Mouse (Mus musculus): Measurements from ENCODE around the gene Olfr8. TPM values are rescaled to one million over a fixed set of nuclear protein-coding genes. Genes with fewer than 3 reads are reported as not detected.

Gene Olfr8
- not detected in 2 replicates for polyA plus RNA-seq (2012; rRNA removed)

DNA sequence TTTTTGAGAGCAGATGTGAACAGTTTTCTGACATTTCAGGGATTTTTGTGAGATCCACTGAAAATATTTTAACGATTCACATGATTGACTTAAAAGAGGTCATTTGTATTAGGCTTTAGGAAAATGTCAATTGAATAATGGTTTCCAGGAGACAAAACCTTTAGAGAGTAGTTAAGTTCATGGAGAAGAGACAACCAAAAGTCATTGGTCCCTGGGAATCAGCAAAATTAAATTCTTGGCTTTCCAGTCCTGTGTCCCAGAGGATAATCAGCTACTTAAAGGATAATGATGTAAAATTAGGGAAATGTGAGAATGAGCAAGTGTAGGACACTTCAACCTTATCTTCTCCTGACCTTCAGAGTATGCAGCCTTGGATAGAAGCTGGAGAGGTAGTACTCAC, at the start of gene Olfr8:
Gene Olfr8, plus strand, starts transcription at position 301 of the 400 bp plus-strand sequence.

DNA sequence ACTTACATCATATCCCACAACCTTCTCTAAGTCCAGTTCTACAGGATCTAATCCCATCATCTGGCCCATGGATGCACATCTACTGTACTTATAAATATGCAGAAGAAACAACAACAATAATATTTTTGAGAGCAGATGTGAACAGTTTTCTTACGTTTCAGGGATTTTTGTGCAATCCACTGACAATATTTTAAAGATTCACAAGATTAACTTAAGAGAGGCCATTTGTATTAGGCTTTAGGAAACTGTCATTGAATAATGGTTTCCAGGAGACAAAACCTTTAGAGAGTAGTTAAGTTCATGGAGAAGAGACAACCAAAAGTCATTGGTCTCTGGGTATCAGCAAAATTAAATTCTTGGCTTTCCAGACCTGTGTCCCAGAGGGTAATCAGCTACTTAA, 37.6 kb upstream of the Olfr8 start, which contains the start of gene Olfr1354:
Gene Olfr1354, plus strand, starts transcription at position 301 of the 400 bp plus-strand sequence.

DNA sequence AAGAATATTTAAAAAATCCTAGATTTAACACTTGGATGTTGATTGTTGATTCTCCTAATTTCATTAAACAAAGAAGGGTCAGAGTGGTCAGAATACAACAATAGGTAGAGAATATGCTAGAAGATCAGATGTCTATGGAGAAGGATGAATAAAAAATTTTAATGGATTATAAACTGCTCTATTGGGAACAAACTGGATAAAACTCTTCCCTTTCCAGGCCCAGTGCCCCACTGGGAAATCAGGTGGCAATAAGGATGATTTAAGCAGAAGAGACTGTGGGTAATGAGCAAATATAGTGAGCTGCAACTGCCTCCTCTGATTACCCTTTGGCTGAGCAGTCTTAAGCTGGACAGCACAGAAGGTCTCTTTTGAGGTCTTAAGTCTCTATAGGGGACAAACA, 12.6 kb downstream of the Olfr8 start, which contains the start of gene Olfr1353:
Gene Olfr1353, plus strand, starts transcription at position 301 of the 400 bp plus-strand sequence.

DNA sequence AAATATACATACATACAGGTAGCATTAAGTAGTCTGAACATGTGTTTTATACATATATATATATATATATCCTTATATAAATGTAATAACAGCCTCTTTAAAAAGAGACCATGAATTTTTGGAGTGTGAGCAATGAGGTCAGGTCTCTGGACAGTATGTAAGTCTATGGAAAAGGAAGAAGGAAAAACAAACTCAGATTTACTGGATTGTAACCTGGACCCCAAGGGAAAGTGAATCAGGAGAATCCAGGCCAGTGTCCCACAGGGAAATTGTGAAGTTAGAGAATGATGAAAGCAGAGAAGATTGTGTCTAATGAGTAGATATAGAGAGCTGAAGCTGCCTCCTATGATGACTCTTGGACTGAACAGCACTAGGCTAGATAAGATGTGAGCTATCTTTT, 30.3 kb downstream of the Olfr8 start, which contains the start of gene Olfr1352:
Gene Olfr1352, plus strand, starts transcription at position 301 of the 400 bp plus-strand sequence.

Other genes with a start within 250 kb of the Olfr8 start
- gene Casp14, start 232.3 kb upstream of the Olfr8 start, polyA plus RNA-seq (2012; rRNA removed): not detected in 2 replicates
- 0.01 TPM in 1 of 2 replicates, not detected in the other for gene Ccdc105, start 197.6 kb upstream of the Olfr8 start, polyA plus RNA-seq (2012; rRNA removed)
- gene Slc1a6, start 170.1 kb upstream of the Olfr8 start, polyA plus RNA-seq (2012; rRNA removed): 0.19 and 0.20 TPM in 2 replicates
- gene Olfr1356, start 98.5 kb upstream of the Olfr8 start, polyA plus RNA-seq (2012; rRNA removed): not detected in 2 replicates
- not detected in 2 replicates for gene Olfr1355, start 75.1 kb upstream of the Olfr8 start, polyA plus RNA-seq (2012; rRNA removed)
- not detected in 2 replicates for gene Olfr1354, start 37.5 kb upstream of the Olfr8 start, polyA plus RNA-seq (2012; rRNA removed)
- not detected in 2 replicates for gene Olfr1353, start 12.7 kb downstream of the Olfr8 start, polyA plus RNA-seq (2012; rRNA removed)
- gene Olfr1352, start 30.4 kb downstream of the Olfr8 start, polyA plus RNA-seq (2012; rRNA removed): not detected in 2 replicates
- gene Olfr1351, start 61.8 kb downstream of the Olfr8 start, polyA plus RNA-seq (2012; rRNA removed): not detected in 2 replicates
- gene Olfr57, start 78.1 kb downstream of the Olfr8 start, polyA plus RNA-seq (2012; rRNA removed): not detected in 2 replicates
- gene 2610008E11Rik, start 147.0 kb downstream of the Olfr8 start, polyA plus RNA-seq (2012; rRNA removed): 1.6 TPM in 2 replicates
- not detected in 2 replicates for gene Vmn2r80, start 198.1 kb downstream of the Olfr8 start, polyA plus RNA-seq (2012; rRNA removed)

All from liver, embryonic 14 days (tissue).